Mouse (Mus musculus): ENCODE measurements at regions not wholly inside any gene's neighbourhood (a gene's known extent, or its start where the extent isn't known, plus 50 kb on each side); places are given as distances from the start of the nearest gene placed in this dataset.
A peak's percentile ranks its signal among the peaks of the same experiment; 100 is the strongest.

- peak; percentile 91 for ATAC-seq
- Histone ChIP-seq H3K27me3 (no peaks in the 10 kb centered on the region), H3K4me1 (peaks cover 18% of the 10 kb centered on the region)
Observed at GRCm38 (mm10) chr17:93260366-93261205, 61.8 kb downstream of the Adcyap1 start.

DNA sequence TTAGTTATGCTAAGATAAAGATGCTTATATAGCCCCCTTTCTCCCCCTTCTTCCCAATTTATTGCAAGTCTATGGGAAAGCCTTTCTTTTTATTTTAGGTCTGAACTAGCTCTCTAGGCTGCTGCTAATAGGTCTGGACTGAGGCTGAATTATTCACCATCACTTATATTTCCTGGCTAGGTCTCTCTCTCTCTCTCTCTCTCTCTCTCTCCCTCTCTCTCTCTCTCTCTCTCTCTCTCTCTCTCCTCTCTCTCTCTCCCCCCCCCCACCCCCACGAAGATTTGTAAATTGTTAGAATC lies 62.3 kb downstream of the Adcyap1 start:
- no peak overlapping the region for H3K4me3 ChIP-seq
- H3K4me1 ChIP-seq: peaks cover 18% of the 10 kb centered on the region
- WGBS: 33% methylated on average over 1 of the region's 1 CpGs
- no peak overlapping the region for H3K4me2 ChIP-seq
- peak overlapping the region; percentile 74 for H3K27ac ChIP-seq
- H3K36me3 ChIP-seq (ENCODE audit: poor library complexity, severe bottlenecking): no peaks in the 10 kb centered on the region
- no peaks in the 10 kb centered on the region for H3K9me3 ChIP-seq (replicated peaks)
- H3K27me3 ChIP-seq: no peaks in the 10 kb centered on the region
- H3K9ac ChIP-seq: no peak overlapping the region
- ATAC-seq: peak; percentile 80

More at GRCm38 (mm10) chr17:93260366-93261205, 61.8 kb downstream of the Adcyap1 start:
- Histone ChIP-seq H3K36me3 (ENCODE audit: poor library complexity, severe bottlenecking) (no peaks in the 10 kb centered on the region), H3K27ac (peak overlapping the region; percentile 74), H3K4me2 (peak overlapping the region; percentile 17), H3K9ac (no peak overlapping the region), H3K4me3 (no peak overlapping the region), H3K9me3 (replicated peaks) (no peaks in the 10 kb centered on the region)
- 13% methylated on average over 8 of the region's 8 CpGs for WGBS

- H3K9me3 ChIP-seq (replicated peaks): no peaks in the 10 kb centered on the region
- no peak overlapping the region for H3K4me3 ChIP-seq
- H3K4me1 ChIP-seq: no peaks in the 10 kb centered on the region
- no peak overlapping the region for H3K9ac ChIP-seq
- no peaks in the 10 kb centered on the region for H3K27me3 ChIP-seq
- H3K4me2 ChIP-seq: no peak overlapping the region
- ATAC-seq: no peak
- WGBS: 5% methylated on average over 1 of the region's 1 CpGs
- no peaks in the 10 kb centered on the region for H3K36me3 ChIP-seq (ENCODE audit: poor library complexity, severe bottlenecking)
- H3K27ac ChIP-seq: no peak overlapping the region
Observed at GRCm38 (mm10) chr17:93306121-93306520, 107.3 kb downstream of the Adcyap1 start.

- Histone ChIP-seq H3K4me1 (peaks cover 9% of the 10 kb centered on the region; the same call in 1 of the 2 replicates), H3K36me3 (ENCODE audit: poor library complexity, severe bottlenecking) (no peaks in the 10 kb centered on the region), H3K9ac (no peak overlapping the region), H3K4me2 (no peak overlapping the region), H3K27me3 (no peaks in the 10 kb centered on the region), H3K27ac (no peak overlapping the region), H3K9me3 (replicated peaks) (no peaks in the 10 kb centered on the region), H3K4me3 (no peak overlapping the region)
- no peak for ATAC-seq
- 44% methylated on average over 4 of the region's 4 CpGs for WGBS
Observed at GRCm38 (mm10) chr17:93312139-93312538, 113.3 kb downstream of the Adcyap1 start.

GRCm38 (mm10) chr17:93312640-93313309 lies 114.0 kb downstream of the Adcyap1 start:
- WGBS: 67% methylated on average over 3 of the region's 3 CpGs
- H3K36me3 ChIP-seq (ENCODE audit: poor library complexity, severe bottlenecking): no peaks in the 10 kb centered on the region
- no peak overlapping the region for H3K4me2 ChIP-seq
- no peaks in the 10 kb centered on the region for H3K9me3 ChIP-seq (replicated peaks)
- ATAC-seq: peak; percentile 70; the same call in 1 of the 2 replicates
- peaks cover 9% of the 10 kb centered on the region; the same call in 1 of the 2 replicates for H3K4me1 ChIP-seq
- no peaks in the 10 kb centered on the region for H3K27me3 ChIP-seq
- peak overlapping the region; percentile 41; the same call in 1 of the 2 replicates for H3K27ac ChIP-seq
- H3K9ac ChIP-seq: no peak overlapping the region
- no peak overlapping the region for H3K4me3 ChIP-seq

- no peaks in the 10 kb centered on the region for H3K36me3 ChIP-seq (ENCODE audit: poor library complexity, severe bottlenecking)
- ATAC-seq: peak; percentile 84
- H3K4me2 ChIP-seq: no peak overlapping the region
- peak overlapping the region; percentile 41 for H3K27ac ChIP-seq
- no peak overlapping the region for H3K9ac ChIP-seq
- 35% methylated on average over 2 of the region's 2 CpGs for WGBS
- peaks cover 9% of the 10 kb centered on the region; the same call in 1 of the 2 replicates for H3K4me1 ChIP-seq
- no peaks in the 10 kb centered on the region for H3K27me3 ChIP-seq
- H3K4me3 ChIP-seq: no peak overlapping the region
- no peaks in the 10 kb centered on the region for H3K9me3 ChIP-seq (replicated peaks)
Observed at GRCm38 (mm10) chr17:93313310-93313688, 114.5 kb downstream of the Adcyap1 start.

DNA sequence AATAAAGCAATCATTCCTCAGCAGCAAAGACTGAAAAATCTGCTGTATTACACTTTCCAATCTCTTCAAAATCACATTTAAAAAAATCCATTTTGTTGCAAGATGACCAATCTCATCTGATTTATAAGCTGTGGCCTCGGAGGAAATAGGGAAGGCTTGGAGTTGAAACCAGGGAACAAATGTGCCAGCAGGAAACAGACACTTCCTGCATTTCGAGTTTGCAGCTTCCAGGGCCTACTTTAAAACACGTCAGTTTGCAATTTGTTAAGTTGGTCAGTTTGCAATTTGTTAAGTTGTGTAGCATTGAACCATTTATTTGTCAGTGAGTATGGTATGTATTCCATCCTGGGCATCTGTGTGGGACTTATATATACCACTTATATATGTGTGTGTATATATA lies 115.3 kb downstream of the Adcyap1 start:
- Histone ChIP-seq H3K27ac (no peak overlapping the region), H3K9me3 (replicated peaks) (no peaks in the 10 kb centered on the region), H3K4me1 (peaks cover 9% of the 10 kb centered on the region; the same call in 1 of the 2 replicates), H3K36me3 (ENCODE audit: poor library complexity, severe bottlenecking) (no peaks in the 10 kb centered on the region), H3K27me3 (no peaks in the 10 kb centered on the region), H3K9ac (no peak overlapping the region), H3K4me2 (no peak overlapping the region), H3K4me3 (no peak overlapping the region)
- ATAC-seq: no peak
- WGBS: 76% methylated on average over 3 of the region's 3 CpGs

- 81% methylated on average over 4 of the region's 4 CpGs for WGBS
- H3K36me3 ChIP-seq (ENCODE audit: poor library complexity, severe bottlenecking): no peaks in the 10 kb centered on the region
Observed at GRCm38 (mm10) chr17:93321482-93321881, 122.7 kb downstream of the Adcyap1 start.

GRCm38 (mm10) chr17:93337576-93337975 lies 138.8 kb downstream of the Adcyap1 start:
- Histone ChIP-seq H3K9ac (no peak overlapping the region), H3K4me2 (no peak overlapping the region), H3K4me3 (no peak overlapping the region), H3K27me3 (no peaks in the 10 kb centered on the region), H3K36me3 (ENCODE audit: poor library complexity, severe bottlenecking) (no peaks in the 10 kb centered on the region), H3K9me3 (replicated peaks) (no peaks in the 10 kb centered on the region), H3K27ac (no peak overlapping the region), H3K4me1 (no peaks in the 10 kb centered on the region)
- WGBS: 88% methylated on average over 1 of the region's 1 CpGs
- no peak for ATAC-seq

More at GRCm38 (mm10) chr17:93321482-93321881, 122.7 kb downstream of the Adcyap1 start:
- Histone ChIP-seq H3K9me3 (replicated peaks) (no peaks in the 10 kb centered on the region), H3K4me2 (no peak overlapping the region), H3K27me3 (no peaks in the 10 kb centered on the region), H3K4me3 (no peak overlapping the region), H3K27ac (no peak overlapping the region), H3K4me1 (no peaks in the 10 kb centered on the region), H3K9ac (no peak overlapping the region)
- no peak for ATAC-seq

DNA sequence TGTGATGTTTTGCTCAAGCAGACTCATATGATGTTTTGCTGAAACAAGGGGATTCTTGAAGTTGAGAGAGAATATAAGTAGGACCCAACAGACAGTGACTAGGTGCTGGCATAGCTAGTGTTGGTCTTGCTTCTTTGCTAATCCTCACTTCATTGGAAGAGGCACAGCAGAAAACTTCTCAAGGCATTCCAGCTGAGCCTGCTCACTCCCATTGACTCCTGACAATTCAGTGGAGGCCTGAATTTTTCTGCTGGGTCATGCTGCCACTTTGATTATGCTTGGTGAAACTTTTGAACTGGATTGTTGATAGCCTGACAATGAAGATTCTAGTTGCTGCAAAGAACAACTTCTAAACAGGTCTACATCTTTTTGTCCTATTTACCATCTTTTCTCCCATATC lies 156.4 kb downstream of the Adcyap1 start:
- H3K4me2 ChIP-seq: no peak overlapping the region
- no peaks in the 10 kb centered on the region for H3K27me3 ChIP-seq
- no peaks in the 10 kb centered on the region for H3K4me1 ChIP-seq
- ATAC-seq: no peak
- H3K36me3 ChIP-seq (ENCODE audit: poor library complexity, severe bottlenecking): no peaks in the 10 kb centered on the region
- no peaks in the 10 kb centered on the region for H3K9me3 ChIP-seq (replicated peaks)
- H3K27ac ChIP-seq: no peak overlapping the region
- no peak overlapping the region for H3K9ac ChIP-seq
- H3K4me3 ChIP-seq: no peak overlapping the region

DNA sequence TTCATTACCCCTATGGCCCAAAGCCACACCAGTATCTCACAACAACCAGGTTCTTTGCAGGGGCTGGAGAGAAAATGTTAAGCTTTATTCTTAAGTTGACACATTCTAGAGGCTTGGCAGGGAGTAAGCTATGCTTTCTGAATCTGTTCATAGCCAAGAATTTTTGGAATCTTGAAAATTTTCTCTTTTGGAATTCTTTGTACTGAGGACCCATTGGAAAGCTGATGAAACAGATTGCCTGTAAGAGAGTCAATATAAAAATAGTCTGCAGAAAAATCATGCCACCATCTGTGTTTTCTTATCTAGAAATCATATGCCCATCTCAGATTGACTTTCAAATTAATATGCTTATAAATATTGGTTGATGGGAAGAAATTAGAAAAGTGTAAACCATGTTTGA lies 164.1 kb downstream of the Adcyap1 start:
- no peaks in the 10 kb centered on the region for H3K36me3 ChIP-seq (ENCODE audit: poor library complexity, severe bottlenecking)

DNA sequence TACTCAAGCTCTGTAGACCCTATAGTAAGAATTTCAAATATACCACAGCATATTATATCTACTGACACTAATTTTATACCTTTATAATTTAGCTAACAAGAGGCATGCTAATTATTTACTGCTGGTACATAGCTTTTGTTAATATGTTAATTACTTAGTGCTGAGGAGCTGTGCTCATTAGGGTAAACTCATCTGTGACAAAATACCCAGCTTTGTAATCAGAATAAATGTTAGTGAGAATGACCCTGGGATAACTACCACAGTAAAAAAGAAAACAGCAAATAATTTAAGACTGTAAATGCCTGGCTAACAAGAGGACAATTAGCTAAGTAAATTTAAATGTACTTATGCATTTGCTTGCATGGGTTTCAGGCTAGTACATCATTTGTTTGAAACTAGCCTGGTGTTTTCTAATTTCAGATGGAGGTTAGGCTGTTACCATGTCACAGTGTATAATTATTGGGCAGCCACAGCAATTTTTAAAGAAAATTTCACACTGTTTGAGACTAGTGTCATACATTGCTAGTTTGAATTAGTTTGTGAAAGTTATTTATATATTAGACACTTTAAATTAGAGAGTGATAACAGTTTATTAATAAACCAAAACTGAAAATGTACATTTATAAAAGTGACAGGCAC lies 178.8 kb downstream of the Adcyap1 start:
- H3K27me3 ChIP-seq: no peaks in the 10 kb centered on the region
- ATAC-seq: peak; percentile 78; the same call in 1 of the 2 replicates
- no peaks in the 10 kb centered on the region for H3K4me1 ChIP-seq
- no peak overlapping the region for H3K9ac ChIP-seq
- no peak overlapping the region for H3K4me2 ChIP-seq
- H3K4me3 ChIP-seq: no peak overlapping the region
- no peaks in the 10 kb centered on the region for H3K9me3 ChIP-seq (replicated peaks)
- H3K36me3 ChIP-seq (ENCODE audit: poor library complexity, severe bottlenecking): no peaks in the 10 kb centered on the region
- no peak overlapping the region for H3K27ac ChIP-seq

More for the DNA sequence above, 164.1 kb downstream of the Adcyap1 start:
- Histone ChIP-seq H3K27ac (no peak overlapping the region), H3K4me3 (no peak overlapping the region), H3K9ac (no peak overlapping the region), H3K4me1 (no peaks in the 10 kb centered on the region), H3K9me3 (replicated peaks) (no peaks in the 10 kb centered on the region), H3K4me2 (no peak overlapping the region), H3K27me3 (no peaks in the 10 kb centered on the region)
- no peak; the same call in 1 of the 2 replicates for ATAC-seq

Measured in forebrain, embryonic 13.5 days (tissue).